Mouse (Mus musculus) heart, postnatal 0 days (tissue): Measurements from ENCODE around the gene Crb1.

ENCODE experiments used
- CTCF ChIP-seq: IDR thresholded peaks from 2 replicates; pipeline ENCODE4 v1.5.1; 2016; ENCODE audit warnings: antibody characterized with exemption, control low read depth, low read depth
- EP300 ChIP-seq: IDR thresholded peaks from 2 replicates; pipeline ENCODE4 v1.6.1; 2016; ENCODE audit warnings: antibody characterized with exemption, low read depth

DNA sequence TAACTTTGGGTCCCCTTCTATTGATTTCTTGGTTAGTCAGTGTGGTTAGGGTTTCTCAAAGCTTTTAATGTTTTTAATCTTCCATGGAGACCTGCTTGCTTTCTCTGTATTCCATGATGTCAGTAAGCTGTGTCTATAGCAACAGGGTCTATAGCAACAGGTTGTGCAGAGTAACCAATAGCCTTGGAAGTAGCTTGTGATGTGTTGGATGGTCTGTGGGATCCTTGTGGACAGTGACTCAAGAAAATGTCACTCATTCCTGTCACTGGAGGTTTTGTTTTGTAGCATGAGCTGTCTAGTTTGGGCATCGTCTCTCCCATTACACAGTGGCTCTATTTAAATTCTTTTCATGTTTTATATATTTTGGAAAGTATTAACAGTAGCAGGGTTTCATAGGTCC, 197.2 kb downstream of the Crb1 start:
- TF ChIP-seq CTCF (no peak), EP300 (no peak)
